Mouse (Mus musculus) neural tube, embryonic 11.5 days (tissue): ENCODE results near the gene Vegfa. TPM values are rescaled to one million over a fixed set of nuclear protein-coding genes. Genes with fewer than 3 reads are reported as not detected.
A peak's percentile ranks its signal among the peaks of the same experiment; 100 is the strongest.

Source experiments
- ATAC-seq: fragments of 200-750 bp; cut with Nextera tagmentation; 2 replicates; pipeline ENCODE4 v1.8.0; 2017; ENCODE audit warnings: moderate number of reproducible peaks, mild to moderate bottlenecking, moderate TSS enrichment, moderate library complexity; ENCODE audit not compliant: insufficient read depth, low FRiP score, low TSS enrichment
- DNase-seq: peaks from one replicate; pipeline ENCODE4 v3.0.0-alpha.2; 2015; ENCODE audit warnings: low spot score
- H3K27ac ChIP-seq: fragments of 300-500 bp; sonication (generic); 2 replicates; pipeline ENCODE4 v1.5.1; 2014; ENCODE audit warnings: low read depth, mild to moderate bottlenecking, low read length
- H3K27me3 ChIP-seq: fragments of 300-500 bp; sonication (generic); 2 replicates; pipeline ENCODE4 v1.6.1; 2014; ENCODE audit warnings: mild to moderate bottlenecking, low read length, mixed read lengths; ENCODE audit not compliant: control insufficient read depth, insufficient read depth
- H3K36me3 ChIP-seq: fragments of 300-500 bp; sonication (generic); 2 replicates; pipeline ENCODE4 v1.6.1; 2014; ENCODE audit warnings: mild to moderate bottlenecking, low read length, moderate library complexity, mixed read lengths; ENCODE audit not compliant: control insufficient read depth, insufficient read depth
- H3K4me1 ChIP-seq: fragments of 300-500 bp; sonication (generic); 2 replicates; pipeline ENCODE4 v1.6.1; 2014; ENCODE audit warnings: low read length, mixed read lengths; ENCODE audit not compliant: control insufficient read depth, insufficient read depth
- H3K4me2 ChIP-seq: fragments of 300-500 bp; sonication (generic); 2 replicates; pipeline ENCODE4 v1.6.1; 2014; ENCODE audit warnings: low read depth, mild to moderate bottlenecking, moderate library complexity
- H3K4me3 ChIP-seq: fragments of 300-500 bp; sonication (generic); 2 replicates; pipeline ENCODE4 v1.5.1; 2014; ENCODE audit warnings: low read depth, low read length
- H3K9ac ChIP-seq: fragments of 300-500 bp; sonication (generic); 2 replicates; pipeline ENCODE4 v1.6.1; 2014; ENCODE audit warnings: mild to moderate bottlenecking, low read length
- H3K9me3 ChIP-seq: fragments of 300-500 bp; sonication (generic); 2 replicates; pipeline ENCODE4 v1.6.1; 2016; ENCODE audit warnings: low read length; ENCODE audit not compliant: control insufficient read depth
- WGBS: fragments of 180-500 bp; shearing (Covaris S2); extraction: QIAGEN DNeasy Blood & Tissue Kit; methylation state at CpG from one replicate; pipeline ENCODE4 v1.1.7; 2014; 5-methylcytosine and 5-hydroxymethylcytosine counted together
- polyA plus RNA-seq: library from polyadenylated mRNA; unstranded; fragments of >200 nt; fragmentation: Nextera tagmentation; extraction: Ambion mirVana; gene quantifications from 2 replicates; pipeline ENCODE4 v1.2.1, GENCODE M21; 2014

The Vegfa gene
- polyA plus RNA-seq, 1 experiment from 2014 or later, result 3.4 TPM

DNA sequence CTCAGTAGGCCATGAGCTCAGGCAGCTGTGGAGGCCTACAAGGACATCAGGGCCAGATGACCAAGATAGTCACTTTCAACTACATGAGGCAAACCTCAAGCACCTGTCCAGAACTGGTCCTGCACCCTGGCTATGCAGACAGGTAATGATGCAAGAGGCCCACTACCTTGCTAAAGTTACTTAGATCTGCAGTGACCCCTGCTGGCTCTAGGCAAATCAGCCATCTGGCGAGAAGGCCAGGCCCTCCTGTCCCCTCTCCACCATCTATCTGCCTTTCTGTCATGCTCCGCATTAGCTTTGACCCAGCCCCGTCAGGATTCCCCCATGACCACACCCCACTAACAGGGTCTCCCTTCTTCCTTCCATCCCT is 42.9 kb upstream of the Vegfa start:
- DNase-seq, result no peak
- WGBS, result 50% methylated on average over 3 of the region's 3 CpGs
- H3K27me3 ChIP-seq, result no peaks in the 10 kb centered on the region
- H3K27ac ChIP-seq, result no peak overlapping the region
- no peak overlapping the region for H3K4me3 ChIP-seq
- no peaks in the 10 kb centered on the region for H3K36me3 ChIP-seq
- no peak overlapping the region for H3K9ac ChIP-seq
- no peaks in the 10 kb centered on the region for H3K9me3 ChIP-seq
- no peak overlapping the region for H3K4me2 ChIP-seq
- H3K4me1 ChIP-seq, result no peaks in the 10 kb centered on the region
- ATAC-seq, result no peak

DNA sequence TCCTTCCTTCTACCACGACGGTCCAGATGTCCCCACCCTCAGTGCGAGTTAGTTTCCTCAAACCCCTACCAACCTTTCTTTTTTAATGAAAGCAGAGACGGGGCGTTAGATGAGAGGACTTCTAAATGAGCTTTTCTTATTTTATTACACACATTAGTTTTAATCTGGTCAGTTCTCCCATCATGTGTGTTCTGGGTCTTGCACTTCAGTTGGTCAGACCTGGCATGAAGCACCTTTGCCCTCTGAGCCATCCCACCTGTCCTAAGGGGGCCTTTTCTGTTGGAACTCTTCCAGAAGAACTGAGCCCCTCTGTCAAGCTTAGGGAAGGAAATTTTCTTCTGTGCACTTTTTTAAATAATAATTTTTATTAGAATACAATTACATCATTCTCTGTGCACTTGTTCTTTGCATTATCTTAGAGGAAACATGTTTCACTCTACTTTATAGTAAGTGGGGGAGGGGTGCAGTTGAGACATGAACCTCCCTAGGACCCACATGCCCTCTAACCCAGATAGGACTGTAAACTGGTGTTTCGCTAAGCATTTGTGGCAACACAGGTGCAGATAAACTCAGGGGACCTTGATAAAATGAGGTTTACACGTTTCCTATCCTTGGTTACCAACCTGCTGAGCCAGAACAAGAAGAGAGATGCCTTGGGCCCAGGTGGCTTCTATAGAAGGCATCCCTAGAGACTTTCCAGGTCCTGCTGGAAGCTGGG is 42.4 kb upstream of the Vegfa start:
- H3K4me2 ChIP-seq, result no peak overlapping the region
- peak; percentile 7 for DNase-seq

DNA sequence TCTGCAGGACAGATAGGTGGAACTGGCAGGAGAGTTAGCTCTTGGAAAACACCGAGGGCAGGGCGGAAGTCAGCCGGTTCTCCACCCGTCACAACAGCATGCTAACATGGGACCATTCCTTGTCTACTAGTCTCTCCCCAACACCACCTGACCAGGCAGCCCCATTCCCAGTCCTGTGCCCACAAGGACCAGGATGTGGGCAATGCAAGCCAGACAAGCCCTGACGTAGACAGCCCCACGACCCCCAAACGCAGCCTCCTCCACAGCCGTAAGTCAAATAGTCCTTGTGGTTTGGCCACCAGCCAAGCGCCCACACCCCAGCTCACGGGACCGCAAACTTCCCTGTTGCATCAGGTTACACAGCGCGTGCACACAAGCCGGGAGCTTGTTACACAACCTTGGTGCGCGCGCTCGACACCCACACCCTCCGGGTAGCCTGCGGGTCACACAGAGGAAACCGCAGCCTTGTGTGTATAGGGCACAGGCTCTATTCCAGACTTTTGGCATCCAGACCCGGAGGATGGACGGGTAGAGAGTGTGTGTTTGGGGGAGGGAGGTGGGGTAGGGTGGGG is 41.6 kb upstream of the Vegfa start:
- ATAC-seq (no peak), DNase-seq (peak; percentile 54)
- H3K36me3 ChIP-seq, result no peaks in the 10 kb centered on the region
- H3K9ac ChIP-seq, result no peak overlapping the region
- H3K27me3 ChIP-seq, result no peaks in the 10 kb centered on the region
- no peaks in the 10 kb centered on the region for H3K9me3 ChIP-seq
- H3K27ac ChIP-seq, result no peak overlapping the region
- H3K4me2 ChIP-seq, result no peak overlapping the region
- H3K4me3 ChIP-seq, result no peak overlapping the region
- WGBS, result 68% methylated on average over 23 of the region's 23 CpGs
- H3K4me1 ChIP-seq, result no peaks in the 10 kb centered on the region

More for the DNA sequence above, 42.4 kb upstream of the Vegfa start:
- H3K27ac ChIP-seq, result no peak overlapping the region
- no peaks in the 10 kb centered on the region for H3K27me3 ChIP-seq
- no peak for ATAC-seq
- no peak overlapping the region for H3K4me3 ChIP-seq
- no peak overlapping the region for H3K9ac ChIP-seq
- no peaks in the 10 kb centered on the region for H3K36me3 ChIP-seq
- 72% methylated on average over 7 of the region's 7 CpGs for WGBS
- H3K9me3 ChIP-seq, result no peaks in the 10 kb centered on the region
- no peaks in the 10 kb centered on the region for H3K4me1 ChIP-seq

DNA sequence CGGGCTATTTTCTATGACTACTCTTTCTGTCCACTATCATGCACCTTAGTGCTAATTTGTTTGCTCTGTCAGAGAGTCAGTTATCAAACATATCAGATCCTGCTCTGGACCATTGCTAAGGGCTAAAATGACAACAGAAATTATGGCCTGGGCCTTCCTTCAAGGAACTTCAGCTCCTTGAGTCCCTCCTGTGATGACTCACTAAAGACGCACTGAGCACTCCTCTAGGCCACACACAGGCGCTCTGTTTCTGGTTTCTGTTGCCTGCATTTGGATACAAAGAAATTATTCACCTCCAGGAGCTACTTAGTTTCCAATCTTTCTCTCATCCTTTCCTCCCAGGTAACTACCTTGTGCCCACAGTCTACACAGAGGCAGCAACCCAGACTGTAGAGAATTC is 39.4 kb upstream of the Vegfa start:
- no peak overlapping the region for H3K27ac ChIP-seq
- H3K4me3 ChIP-seq, result no peak overlapping the region
- no peaks in the 10 kb centered on the region for H3K36me3 ChIP-seq
- H3K9ac ChIP-seq, result no peak overlapping the region
- no peaks in the 10 kb centered on the region for H3K9me3 ChIP-seq
- no peak overlapping the region for H3K4me2 ChIP-seq
- ATAC-seq (no peak), DNase-seq (peak; percentile 3)
- H3K4me1 ChIP-seq, result no peaks in the 10 kb centered on the region
- H3K27me3 ChIP-seq, result no peaks in the 10 kb centered on the region
- 84% methylated on average over 3 of the region's 3 CpGs for WGBS

DNA sequence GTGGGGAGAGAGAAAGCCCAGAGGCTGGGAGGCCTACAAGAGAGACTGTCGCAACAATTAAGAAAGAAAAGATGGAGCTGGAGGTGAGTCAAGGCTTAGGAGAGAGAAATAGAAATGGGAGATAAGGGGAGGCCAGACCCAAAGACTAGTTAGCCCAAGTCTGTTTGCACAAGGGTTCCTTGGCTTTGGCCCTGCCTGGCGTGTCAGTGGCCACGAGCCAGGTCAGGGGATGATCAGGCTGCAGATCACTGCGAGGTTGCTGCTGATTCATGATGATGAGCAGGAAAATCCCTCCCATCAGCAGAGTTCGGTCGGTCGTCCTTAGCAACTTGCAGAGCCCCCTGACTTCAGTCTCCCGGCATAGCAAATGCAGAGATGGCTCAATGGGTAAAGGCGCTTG is 37.9 kb upstream of the Vegfa start:
- no peak overlapping the region for H3K4me2 ChIP-seq
- H3K9ac ChIP-seq, result no peak overlapping the region
- no peak overlapping the region for H3K27ac ChIP-seq
- no peaks in the 10 kb centered on the region for H3K4me1 ChIP-seq
- H3K4me3 ChIP-seq, result no peak overlapping the region
- DNase-seq, result peak; percentile 2
- no peaks in the 10 kb centered on the region for H3K27me3 ChIP-seq
- ATAC-seq, result no peak
- no peaks in the 10 kb centered on the region for H3K36me3 ChIP-seq
- no peaks in the 10 kb centered on the region for H3K9me3 ChIP-seq
- WGBS, result 76% methylated on average over 9 of the region's 9 CpGs

GRCm38 (mm10) chr17:46063974-46064312 is 31.8 kb upstream of the Vegfa start:
- no peak for ATAC-seq

GRCm38 (mm10) chr17:46063283-46063973 is 31.3 kb upstream of the Vegfa start:
- Histone ChIP-seq H3K9ac (no peak overlapping the region; the same call in 1 of the 2 replicates), H3K36me3 (no peaks in the 10 kb centered on the region), H3K4me3 (no peak overlapping the region), H3K27ac (no peak overlapping the region), H3K4me1 (0 out of 2 replicates have a peak, but pooled peaks cover 4% of the 10 kb centered on the region), H3K9me3 (no peaks in the 10 kb centered on the region), H3K4me2 (no peak overlapping the region), H3K27me3 (no peaks in the 10 kb centered on the region)
- peak; percentile 58 for DNase-seq
- WGBS, result 39% methylated on average over 10 of the region's 10 CpGs
- no peak for ATAC-seq

More at GRCm38 (mm10) chr17:46063974-46064312, 31.8 kb upstream of the Vegfa start:
- WGBS, result 68% methylated on average over 6 of the region's 6 CpGs
- H3K27me3 ChIP-seq, result no peaks in the 10 kb centered on the region
- H3K9me3 ChIP-seq, result no peaks in the 10 kb centered on the region
- H3K4me1 ChIP-seq, result 0 out of 2 replicates have a peak, but pooled peaks cover 4% of the 10 kb centered on the region
- no peak for DNase-seq
- no peak overlapping the region for H3K4me2 ChIP-seq
- H3K27ac ChIP-seq, result no peak overlapping the region
- H3K4me3 ChIP-seq, result no peak overlapping the region
- H3K9ac ChIP-seq, result no peak overlapping the region
- no peaks in the 10 kb centered on the region for H3K36me3 ChIP-seq

DNA sequence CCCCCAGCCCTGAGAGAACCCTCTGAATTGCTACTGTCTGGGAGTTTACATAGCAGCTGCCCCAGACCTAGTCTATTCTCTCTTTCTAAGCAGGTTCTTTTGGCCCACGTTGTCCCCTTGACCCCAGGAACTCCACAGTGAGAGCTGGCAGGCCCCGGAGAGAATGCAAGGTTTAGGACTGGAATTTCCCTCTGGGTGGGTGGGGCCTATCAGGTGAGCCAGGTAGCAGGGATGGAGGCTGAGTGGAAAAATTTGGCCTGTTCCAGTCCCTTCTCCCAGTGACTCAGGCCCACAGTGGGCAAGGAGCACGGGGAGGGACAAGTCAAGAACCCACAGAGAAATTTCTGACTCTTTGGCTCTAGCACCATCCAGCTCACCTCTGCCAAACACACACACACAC is 28.1 kb upstream of the Vegfa start:
- H3K9ac ChIP-seq, result no peak overlapping the region
- H3K4me3 ChIP-seq, result no peak overlapping the region
- H3K27ac ChIP-seq, result no peak overlapping the region
- 82% methylated on average over 3 of the region's 3 CpGs for WGBS
- DNase-seq (no peak), ATAC-seq (no peak)
- no peaks in the 10 kb centered on the region for H3K9me3 ChIP-seq
- 0 out of 2 replicates have a peak, but pooled peaks cover 4% of the 10 kb centered on the region for H3K4me1 ChIP-seq
- H3K36me3 ChIP-seq, result no peaks in the 10 kb centered on the region
- no peaks in the 10 kb centered on the region for H3K27me3 ChIP-seq
- no peak overlapping the region for H3K4me2 ChIP-seq
